Mouse (Mus musculus) bone marrow, adult 2 months (tissue): Measurements from ENCODE around the gene Mepe. TPM values are rescaled to one million over a fixed set of nuclear protein-coding genes. Genes with fewer than 3 reads are reported as not detected.

Experiments
- H3K27ac ChIP-seq: fragments of 200-500 bp; 2 replicates; pipeline ENCODE4 v1.5.1; 2012; ENCODE audit warnings: low read depth, mild to moderate bottlenecking, control low read depth, inconsistent platforms, low read length; ENCODE audit not compliant: control insufficient read depth, poor library complexity, insufficient read depth
- H3K4me1 ChIP-seq: fragments of 200-500 bp; 2 replicates; pipeline ENCODE4 v1.6.1; 2011; ENCODE audit warnings: low read length; ENCODE audit not compliant: control insufficient read depth, insufficient read depth
- H3K4me3 ChIP-seq: fragments of 200-500 bp; replicated peaks from 2 replicates; pipeline ENCODE3; 2011; ENCODE audit warnings: mild to moderate bottlenecking, low read depth, low read length, control low read depth; ENCODE audit not compliant: control insufficient read depth
- CTCF ChIP-seq: fragments of 200-500 bp; IDR thresholded peaks from 2 replicates; pipeline ENCODE4 v1.5.1; 2011; ENCODE audit warnings: low read length, control low read depth; ENCODE audit not compliant: control insufficient read depth, insufficient read depth
- POLR2A ChIP-seq: fragments of 200-500 bp; IDR thresholded peaks from 2 replicates; pipeline ENCODE4 v1.6.1; 2011; ENCODE audit warnings: low read depth, mild to moderate bottlenecking, control low read depth, low read length, borderline replicate concordance; ENCODE audit not compliant: control insufficient read depth
- WGBS: fragments of 180-500 bp; shearing (Covaris S2); methylation state at CpG from one replicate; pipeline ENCODE4 v1.1.7; 2018; 5-methylcytosine and 5-hydroxymethylcytosine counted together
- polyA plus RNA-seq: library from polyadenylated mRNA; stranded (reverse); fragments of >200 nt; gene quantifications from 2 replicates; pipeline ENCODE4 v1.2.4, GENCODE M21; 2011; ENCODE audit warnings: low replicate concordance; ENCODE audit not compliant: missing spikeins, insufficient read depth, insufficient read length

Mepe gene
- polyA plus RNA-seq, 1 experiment = not detected

GRCm38 (mm10) chr5:104359257-104359656 is 34.1 kb downstream of the Mepe start:
- no peak for TF ChIP-seq POLR2A
- no peak for TF ChIP-seq CTCF
- WGBS = 82% methylated on average over 6 of the region's 6 CpGs
- Histone ChIP-seq H3K27ac (no peak overlapping the region), H3K4me3 (no peak overlapping the region), H3K4me1 (no peaks in the 10 kb centered on the region; the same call in 1 of the 2 replicates)

- H3K27ac ChIP-seq = no peak overlapping the region
- no peak overlapping the region for H3K4me3 ChIP-seq
- TF ChIP-seq POLR2A = no peak
- no peak for TF ChIP-seq CTCF
- 88% methylated on average over 5 of the region's 5 CpGs for WGBS
- H3K4me1 ChIP-seq = no peaks in the 10 kb centered on the region
Observed at GRCm38 (mm10) chr5:104370580-104370979, 45.5 kb downstream of the Mepe start.

GRCm38 (mm10) chr5:104371284-104371683 is 46.2 kb downstream of the Mepe start:
- 80% methylated on average over 4 of the region's 4 CpGs for WGBS
- Histone ChIP-seq H3K4me1 (no peaks in the 10 kb centered on the region), H3K27ac (no peak overlapping the region), H3K4me3 (no peak overlapping the region)
- TF ChIP-seq POLR2A = no peak

- Histone ChIP-seq H3K27ac (no peak overlapping the region), H3K4me1 (no peaks in the 10 kb centered on the region), H3K4me3 (no peak overlapping the region)
- TF ChIP-seq CTCF = no peak
- WGBS = 77% methylated on average over 4 of the region's 4 CpGs
Observed at GRCm38 (mm10) chr5:104373648-104374307, 48.6 kb downstream of the Mepe start.

- TF ChIP-seq CTCF = no peak
- no peak for TF ChIP-seq POLR2A
- 72% methylated on average over 6 of the region's 6 CpGs for WGBS
- Histone ChIP-seq H3K4me1 (no peaks in the 10 kb centered on the region), H3K27ac (no peak overlapping the region), H3K4me3 (no peak overlapping the region)
Observed at GRCm38 (mm10) chr5:104374308-104374660, 49.2 kb downstream of the Mepe start.

GRCm38 (mm10) chr5:104375132-104375531 is 50.0 kb downstream of the Mepe start:
- H3K27ac ChIP-seq = no peak overlapping the region
- no peaks in the 10 kb centered on the region for H3K4me1 ChIP-seq
- TF ChIP-seq POLR2A (no peak), CTCF (no peak)
- WGBS = 85% methylated on average over 2 of the region's 2 CpGs
- H3K4me3 ChIP-seq = no peak overlapping the region

- TF ChIP-seq POLR2A = no peak
- TF ChIP-seq CTCF = no peak
- Histone ChIP-seq H3K4me1 (peaks cover 1% of the 10 kb centered on the region; the same call in 1 of the 2 replicates), H3K4me3 (no peak overlapping the region), H3K27ac (no peak overlapping the region)
- 54% methylated on average over 1 of the region's 1 CpGs for whole genome bisulfite sequencing
Observed at GRCm38 (mm10) chr5:104376890-104377289, 51.8 kb downstream of the Mepe start.

- H3K4me3 ChIP-seq = no peak overlapping the region
- no peak overlapping the region for H3K27ac ChIP-seq
- WGBS = 29% methylated on average over 1 of the region's 1 CpGs
- H3K4me1 ChIP-seq = peaks cover 3% of the 10 kb centered on the region; the same call in 1 of the 2 replicates
- TF ChIP-seq CTCF = no peak
- TF ChIP-seq POLR2A = no peak
Observed at GRCm38 (mm10) chr5:104380574-104380973, 55.4 kb downstream of the Mepe start.

GRCm38 (mm10) chr5:104381671-104382070 is 56.5 kb downstream of the Mepe start:
- Histone ChIP-seq H3K4me3 (no peak overlapping the region), H3K27ac (no peak overlapping the region), H3K4me1 (peaks cover 3% of the 10 kb centered on the region; the same call in 1 of the 2 replicates)
- WGBS = 70% methylated on average over 4 of the region's 7 CpGs
- TF ChIP-seq CTCF (no peak), POLR2A (no peak)
